Mouse (Mus musculus) lung, adult 18-20 months (tissue): ENCODE results near the gene Tmem215.

Source experiments
- DNase-seq, 2 experiments: peaks; one replicate each; pipeline ENCODE4 v3.0.0; 2022; ENCODE audit warnings: mixed read lengths in 2 of 2

The Tmem215 gene

DNA sequence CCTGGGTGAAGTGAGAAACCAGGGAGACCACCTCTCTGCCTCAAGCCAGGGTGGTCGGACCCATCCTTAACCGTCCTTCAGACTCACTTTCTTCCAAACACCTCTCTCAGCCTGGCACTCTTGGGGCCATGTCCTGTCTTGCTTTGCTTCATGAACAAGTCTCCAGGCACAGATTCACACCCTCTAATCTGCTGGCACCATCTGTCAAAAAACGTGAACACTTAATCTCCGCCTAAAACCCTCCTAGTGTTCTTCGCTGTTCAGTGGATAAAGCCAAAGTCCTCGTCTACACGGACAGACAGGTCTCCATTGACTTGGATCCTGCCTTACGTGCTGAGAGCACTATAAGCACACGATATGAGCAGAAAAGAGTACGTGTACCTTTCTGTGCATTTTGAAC lies at the start of gene Tmem215:
TSS of gene Tmem215 (plus strand) at position 301 of the 400 bp plus-strand sequence.
- no peak for DNase-seq

DNA sequence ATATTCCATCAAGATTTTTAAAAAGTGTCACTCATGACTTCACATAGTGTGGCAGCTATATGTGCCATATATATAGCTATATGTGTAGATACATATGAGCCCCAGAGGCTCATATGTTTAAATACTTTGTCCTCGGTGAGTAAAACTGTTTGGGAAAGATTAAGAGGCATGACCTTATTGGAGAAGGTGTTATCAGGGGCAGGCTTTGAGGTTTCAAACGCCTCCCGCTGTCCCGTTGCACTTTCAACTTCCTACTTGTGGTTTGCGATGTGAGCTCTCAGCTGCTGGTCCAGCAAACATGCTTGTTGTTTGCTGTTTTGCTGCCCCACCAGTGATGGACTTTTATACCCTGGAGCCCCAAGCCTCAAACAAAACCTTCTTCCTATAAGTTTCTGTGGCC lies 40.1 kb upstream of the Tmem215 start:
- DNase-seq: no peak

DNA sequence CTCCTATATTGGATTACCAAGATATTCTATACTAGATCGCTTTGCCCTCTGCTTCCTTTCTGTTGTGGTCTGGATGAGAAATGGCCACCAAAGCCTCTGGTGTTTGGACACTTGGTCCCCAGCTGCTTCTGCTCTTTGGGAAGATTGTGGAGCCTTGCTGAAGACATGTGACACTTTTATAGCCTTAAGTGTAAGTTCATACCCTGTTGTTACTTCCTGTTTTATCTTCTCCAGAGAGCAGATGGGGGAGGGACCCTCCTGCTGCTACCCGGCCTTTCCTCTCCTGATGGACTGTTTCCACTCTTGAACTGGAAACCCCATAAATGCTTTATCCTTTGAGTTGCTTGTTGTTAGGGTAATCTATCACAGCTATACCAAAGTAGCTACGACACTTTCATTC lies 38.6 kb upstream of the Tmem215 start:
- DNase-seq: no peak

DNA sequence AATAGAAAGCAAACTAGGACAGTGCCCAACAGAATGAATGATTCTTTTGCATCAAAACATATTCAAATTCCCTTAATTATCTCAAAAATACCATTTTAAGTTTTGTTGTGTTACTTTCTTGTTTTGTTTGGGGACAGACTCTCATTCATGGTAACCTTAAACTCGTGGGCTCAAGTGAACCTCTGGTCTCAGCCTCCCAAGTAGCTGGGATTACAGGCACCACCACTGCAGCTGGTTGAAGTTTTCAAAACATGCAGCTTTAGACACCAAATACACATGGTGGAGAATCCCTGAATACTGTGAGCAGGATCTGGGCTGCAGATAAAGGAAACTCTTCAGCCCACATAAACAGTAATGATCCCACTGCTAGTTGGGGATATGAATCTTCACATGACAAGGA lies 37.6 kb upstream of the Tmem215 start:
- DNase-seq: no peak

DNA sequence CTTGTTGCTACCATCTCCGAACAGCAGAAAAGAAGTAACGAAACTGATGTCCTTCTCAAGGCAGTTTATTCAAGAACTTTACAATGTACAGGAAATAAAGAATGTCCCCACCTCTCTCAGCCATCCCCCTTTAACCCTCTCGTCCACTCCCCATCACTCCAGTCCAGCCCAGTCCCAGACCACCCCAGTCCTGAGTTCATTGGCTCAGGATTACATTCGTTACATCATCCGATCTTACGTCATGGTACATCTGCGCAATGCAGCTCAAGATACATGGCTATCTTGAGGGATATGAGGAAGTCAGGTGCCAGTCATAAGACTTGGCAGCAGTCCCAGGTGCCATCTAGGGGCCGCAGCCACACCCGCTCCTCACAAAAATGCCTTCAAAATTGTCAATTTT lies 28.4 kb upstream of the Tmem215 start:
- no peak for DNase-seq

DNA sequence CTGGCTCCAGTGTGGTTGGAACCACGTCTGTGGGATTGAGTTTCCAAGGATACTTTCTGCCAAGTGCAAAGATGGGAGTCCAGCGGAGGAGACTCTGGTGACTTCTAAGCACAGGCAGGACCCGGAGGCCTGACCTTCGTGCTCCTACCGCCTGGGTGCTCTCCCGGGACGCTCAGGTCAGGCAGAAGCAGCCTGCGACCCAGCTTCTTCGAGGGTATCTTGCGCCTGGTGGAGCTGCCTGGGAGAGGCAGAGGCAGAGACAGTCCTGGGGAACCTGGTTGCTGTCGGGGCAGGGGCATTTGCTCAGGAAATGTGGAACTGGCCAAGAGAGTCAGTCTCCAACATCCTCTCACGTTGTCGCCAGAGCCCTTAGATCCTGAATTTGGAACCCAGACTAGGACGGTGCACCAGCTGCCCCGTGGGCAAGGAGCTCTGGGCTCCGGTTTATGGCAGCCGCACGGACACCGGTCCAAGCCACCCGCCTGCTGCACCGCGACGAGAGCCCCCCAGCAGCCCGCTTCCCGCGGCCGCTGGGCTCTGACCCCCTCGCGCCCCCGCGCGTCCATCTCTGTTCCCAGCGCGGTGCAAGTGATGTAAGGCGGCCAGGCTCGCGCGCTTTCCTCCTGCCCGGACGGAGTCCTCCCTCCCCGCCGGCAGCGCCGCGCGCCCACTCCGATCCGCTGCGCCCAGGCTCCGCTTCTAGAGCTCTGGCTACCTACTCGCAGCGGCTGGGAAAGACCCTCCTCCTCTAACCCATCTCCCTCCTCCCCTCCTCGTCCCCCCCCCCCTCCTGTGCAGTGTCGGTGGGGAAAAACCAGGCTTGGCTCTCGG lies 935 bp downstream of the Tmem215 start:
- peak in 1 of 2 experiments; percentile 1 for DNase-seq

DNA sequence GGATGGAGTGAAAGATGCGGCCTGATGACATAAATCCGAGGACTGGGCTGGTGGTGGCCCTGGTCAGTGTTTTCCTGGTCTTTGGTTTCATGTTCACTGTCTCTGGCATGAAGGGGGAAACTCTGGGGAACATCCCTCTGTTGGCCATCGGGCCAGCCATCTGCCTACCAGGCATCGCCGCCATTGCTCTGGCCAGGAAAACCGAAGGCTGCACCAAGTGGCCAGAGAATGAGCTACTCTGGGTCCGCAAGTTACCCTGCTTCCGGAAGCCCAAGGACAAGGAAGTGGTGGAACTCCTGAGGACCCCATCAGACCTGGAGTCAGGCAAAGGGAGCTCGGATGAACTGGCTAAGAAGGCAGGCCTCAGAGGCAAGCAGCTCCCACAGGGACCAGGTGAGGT lies 1.9 kb downstream of the Tmem215 start:
- DNase-seq: no peak

DNA sequence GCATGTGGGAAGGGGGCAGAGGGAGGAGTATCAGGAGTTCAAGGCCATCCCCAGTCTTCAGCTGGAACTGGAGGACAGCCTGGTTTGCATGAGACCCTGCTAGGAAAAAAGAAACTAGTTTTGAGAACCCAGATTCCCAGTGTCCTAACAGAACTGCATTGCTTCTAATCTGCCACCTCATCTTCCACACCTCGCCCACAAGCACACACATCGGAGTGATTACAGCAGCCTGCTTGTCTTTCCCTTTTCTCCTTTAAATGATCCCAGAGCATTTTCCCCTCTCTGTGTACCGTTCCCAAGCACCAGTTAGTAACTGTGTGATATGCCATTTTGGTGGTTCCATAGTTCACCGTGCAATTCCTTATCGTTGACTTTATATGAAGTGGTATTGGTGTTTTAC lies 6.0 kb downstream of the Tmem215 start:
- no peak for DNase-seq

DNA sequence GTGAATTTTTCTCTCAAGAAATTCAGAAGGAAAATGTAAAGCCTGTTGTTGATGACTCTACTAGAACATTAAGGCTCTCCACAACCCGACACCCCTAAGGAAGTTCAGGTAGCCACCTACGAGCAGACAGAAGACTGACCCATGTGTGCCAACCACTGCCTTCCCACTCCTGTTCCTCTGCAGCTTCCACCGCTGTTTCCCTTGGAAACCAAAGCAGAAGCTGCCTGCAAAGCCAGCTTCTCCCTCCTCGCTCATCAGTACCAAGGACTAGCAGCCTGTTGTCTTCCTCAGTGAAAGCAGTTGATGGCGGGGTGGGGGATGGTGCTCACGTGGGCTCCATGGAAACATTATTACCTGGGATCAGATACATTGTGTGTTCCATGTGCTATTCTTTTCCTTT lies 14.6 kb downstream of the Tmem215 start:
- no peak for DNase-seq

DNA sequence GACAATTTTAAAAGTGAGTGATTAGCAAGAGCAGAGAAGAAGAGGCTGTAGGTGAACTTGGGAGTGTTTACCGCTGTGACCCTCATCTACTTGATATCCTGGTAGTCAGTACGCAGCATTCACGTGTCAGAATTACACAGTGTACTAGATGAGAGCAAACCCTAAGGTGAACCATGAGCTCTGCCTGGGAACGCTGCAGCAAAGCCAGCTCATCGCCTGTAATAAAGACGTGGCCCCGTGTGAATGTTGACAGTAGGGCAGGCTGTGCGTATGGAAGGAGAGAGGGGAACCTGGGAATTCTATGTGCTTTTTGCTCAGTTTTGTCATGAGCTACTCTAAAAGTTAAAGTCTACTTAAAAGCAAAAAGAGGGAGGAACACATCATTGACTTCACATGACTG lies 19.8 kb downstream of the Tmem215 start:
- no peak for DNase-seq

DNA sequence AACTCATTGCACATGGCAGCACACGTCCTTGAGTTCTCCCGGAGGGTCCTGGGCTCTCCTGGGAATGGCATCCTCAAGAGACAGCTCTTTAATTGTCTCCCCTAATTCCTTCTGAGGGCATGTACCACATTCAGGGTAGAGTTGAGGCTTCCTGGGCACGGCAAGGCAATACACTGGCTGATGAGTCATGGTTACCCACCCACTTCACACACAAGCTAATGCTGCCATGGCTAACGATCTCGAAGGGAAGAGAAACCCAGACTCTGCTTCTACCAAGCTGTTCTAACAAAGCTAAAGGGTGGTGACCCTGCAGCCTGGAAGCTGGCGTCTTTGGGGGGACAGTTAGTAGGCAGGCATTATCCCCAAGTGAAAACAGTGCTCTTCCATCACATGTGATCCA lies 24.4 kb downstream of the Tmem215 start:
- DNase-seq: no peak

DNA sequence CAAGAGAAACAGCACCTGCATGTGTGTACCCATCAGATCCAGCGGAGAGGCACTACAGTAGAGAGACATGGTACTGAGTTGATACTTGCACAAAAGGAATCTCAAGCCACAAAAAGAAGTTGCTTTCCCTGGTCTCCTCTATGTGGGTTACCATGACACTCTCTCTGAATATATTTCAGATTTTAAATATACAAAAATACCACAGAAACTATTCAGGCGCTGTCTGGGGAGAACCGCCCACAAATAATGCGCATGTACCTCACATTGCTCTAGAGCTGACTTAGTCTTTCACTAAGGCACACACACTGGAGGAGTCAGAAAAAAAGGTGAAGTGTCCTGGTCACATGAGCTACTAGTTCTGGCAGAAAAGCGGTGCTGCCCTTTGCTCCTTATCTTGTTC lies 24.8 kb downstream of the Tmem215 start:
- DNase-seq: no peak

DNA sequence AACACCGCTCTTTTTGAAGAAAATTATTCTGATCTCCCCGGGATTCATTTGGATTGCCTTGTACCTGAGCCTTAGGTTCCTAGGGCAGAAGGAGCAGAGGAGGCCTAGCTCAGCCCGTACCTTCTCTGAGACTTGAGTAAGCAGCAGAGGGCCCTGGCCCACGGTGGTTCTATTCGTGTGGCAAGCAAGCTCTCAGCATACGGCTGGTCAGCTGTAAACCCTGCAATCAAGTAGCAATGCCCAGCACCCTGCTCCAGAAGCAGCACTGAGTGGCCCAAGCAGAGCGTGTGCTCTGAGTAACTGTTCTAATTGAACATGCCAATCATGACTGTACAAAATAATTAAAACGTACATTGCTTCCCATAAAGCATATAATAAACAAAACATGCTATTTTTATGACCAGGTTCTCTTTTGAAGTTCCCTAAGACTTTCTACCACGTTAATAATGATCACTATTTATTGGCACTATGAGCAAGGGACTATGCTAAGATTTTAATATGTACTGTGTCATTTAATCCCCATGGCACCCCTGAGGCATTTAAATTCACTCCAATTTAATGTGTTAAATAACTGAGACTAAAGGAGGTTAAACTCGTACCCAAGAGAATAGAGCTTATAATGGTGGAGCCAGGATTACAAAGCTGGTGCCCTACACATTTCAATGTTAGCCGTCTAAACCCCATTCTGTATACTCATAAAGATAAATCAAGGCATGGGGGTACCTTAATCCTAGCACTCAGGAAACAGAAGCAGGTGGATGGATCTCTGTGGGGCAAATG lies 28.0 kb downstream of the Tmem215 start:
- DNase-seq: no peak

DNA sequence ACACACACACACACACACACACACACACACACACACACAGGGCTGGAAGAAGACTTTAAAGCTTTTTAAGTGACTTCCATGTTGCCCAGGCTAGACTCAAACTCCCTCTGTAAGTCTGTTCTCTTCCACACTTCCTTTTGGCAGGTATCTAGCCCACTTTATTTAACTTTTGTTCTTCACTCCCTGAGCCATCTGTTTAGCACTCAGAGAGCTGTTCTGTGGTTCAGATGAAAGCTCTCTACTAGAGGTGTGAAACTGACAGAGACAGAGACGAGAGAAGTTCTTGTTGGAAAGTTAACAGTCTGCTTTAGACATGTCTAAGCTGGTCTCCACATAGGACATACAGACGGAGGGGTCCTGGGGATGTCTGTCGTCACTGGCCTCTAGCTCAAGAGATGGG lies 30.5 kb downstream of the Tmem215 start:
- no peak for DNase-seq

DNA sequence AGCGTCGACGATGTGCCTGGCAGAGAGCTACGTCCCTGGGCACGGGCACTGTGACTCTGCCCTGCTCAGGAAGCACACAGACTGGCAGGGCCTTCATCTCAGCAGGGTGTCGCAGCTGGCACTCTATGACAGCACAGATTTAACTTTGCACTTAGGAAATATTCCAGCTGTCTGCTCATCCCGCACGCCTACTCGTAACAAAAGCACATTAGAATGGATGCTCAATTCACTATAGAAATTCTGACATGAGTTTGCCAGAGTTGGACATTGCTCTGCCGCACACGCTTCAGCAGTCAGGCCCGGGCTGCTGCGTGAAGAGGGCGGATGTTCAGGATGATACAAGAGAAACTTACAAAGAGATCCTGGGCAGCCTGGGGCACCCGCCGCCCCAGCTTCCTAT lies 37.6 kb downstream of the Tmem215 start:
- DNase-seq: no peak

DNA sequence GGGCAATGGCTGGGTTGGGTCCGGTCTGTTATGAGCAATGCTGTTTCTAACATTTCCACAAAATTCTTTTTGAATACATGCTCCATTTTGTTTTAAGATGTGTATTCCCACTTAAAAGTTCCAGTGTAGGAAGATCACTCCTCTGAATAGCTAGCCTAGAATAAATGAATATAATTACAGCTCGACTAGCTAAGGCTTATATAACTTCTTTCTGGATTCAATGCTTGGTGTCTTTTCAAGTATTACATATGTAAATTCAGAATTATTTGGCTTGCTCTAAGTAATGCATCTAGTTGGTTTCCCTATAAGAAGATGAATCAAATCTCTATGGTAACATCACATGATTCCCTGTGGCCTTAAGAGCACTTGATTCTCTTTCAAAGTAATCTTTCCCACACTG lies 41.3 kb downstream of the Tmem215 start:
- DNase-seq: no peak

DNA sequence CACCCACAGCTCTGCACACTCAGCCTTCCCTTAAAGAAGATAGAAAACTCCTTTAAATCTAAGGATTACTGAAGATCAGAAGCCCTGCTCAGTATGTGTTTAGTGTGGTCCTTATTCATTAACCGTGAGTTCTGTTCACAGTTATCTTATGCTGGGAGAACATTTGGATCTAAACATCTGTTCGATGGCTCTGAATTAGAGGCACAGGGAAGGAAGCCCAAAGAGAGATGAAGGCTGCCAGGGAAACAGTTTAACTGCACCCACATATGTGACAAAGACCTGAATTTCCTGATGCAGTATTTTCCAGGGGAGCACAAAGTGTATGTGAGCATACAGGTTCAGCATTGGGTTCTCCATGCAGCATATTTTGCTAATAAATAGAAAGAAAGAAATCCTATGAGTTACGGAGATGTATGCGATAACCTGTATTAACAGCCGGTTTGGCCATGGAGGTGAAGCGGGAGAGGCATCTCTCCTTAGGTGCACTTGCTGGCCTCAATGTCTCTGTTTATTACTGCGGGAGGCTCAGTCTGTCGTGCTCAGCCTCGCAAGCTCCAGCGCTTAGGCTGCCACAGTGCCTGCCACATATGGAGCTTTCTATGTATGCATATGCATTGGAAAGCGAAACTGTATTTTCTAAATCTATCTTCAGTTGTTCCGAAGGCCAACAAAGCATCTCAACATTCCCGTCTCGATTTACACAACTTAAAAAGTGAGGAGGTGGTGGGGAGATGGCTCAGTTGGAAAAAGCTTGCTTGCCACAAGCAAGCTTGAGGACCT lies 46.8 kb downstream of the Tmem215 start:
- DNase-seq: no peak
